Mouse (Mus musculus): ENCODE measurements at regions not wholly inside any gene's neighbourhood (a gene's known extent, or its start where the extent isn't known, plus 50 kb on each side); places are given as distances from the start of the nearest gene placed in this dataset.

- in situ Hi-C loops (cut with MboI, MseI): loop anchor here (10.0 kb wide), 1 partner anchor 380 kb away; no protein-coding TSS in a partner anchor
Observed at GRCm38 (mm10) chr13:84514981-84515510, 292.9 kb downstream of the Tmem161b start.

Data from regulatory T cell (primary cell).